Mouse (Mus musculus) intestine, postnatal 0 days (tissue): ENCODE results near the gene Tmem97. TPM values are rescaled to one million over a fixed set of nuclear protein-coding genes. Genes with fewer than 3 reads are reported as not detected.

ENCODE experiments used
- ATAC-seq: fragments of 200-750 bp; cut with Nextera tagmentation; 2 replicates; pipeline ENCODE4 v1.8.0; 2017; ENCODE audit warnings: mild to moderate bottlenecking, moderate TSS enrichment, moderate library complexity
- H3K27ac ChIP-seq: fragments of 300-500 bp; sonication (generic); 2 replicates; pipeline ENCODE4 v1.5.1; 2014; ENCODE audit warnings: mild to moderate bottlenecking, low read depth, low read length, moderate library complexity
- H3K27me3 ChIP-seq: fragments of 300-500 bp; sonication (generic); replicated peaks from 2 replicates; pipeline ENCODE4 v1.6.1; 2014; ENCODE audit warnings: low read length, mixed read lengths; ENCODE audit not compliant: control insufficient read depth, insufficient read depth
- H3K36me3 ChIP-seq: fragments of 300-500 bp; sonication (generic); 2 replicates; pipeline ENCODE4 v1.6.1; 2014; ENCODE audit warnings: mild to moderate bottlenecking, moderate library complexity; ENCODE audit not compliant: control insufficient read depth, insufficient read depth
- H3K4me1 ChIP-seq: fragments of 300-500 bp; sonication (generic); replicated peaks from 2 replicates; pipeline ENCODE4 v1.6.1; 2014; ENCODE audit warnings: antibody characterized with exemption, low read length, mixed read lengths; ENCODE audit not compliant: control insufficient read depth, insufficient read depth
- H3K4me2 ChIP-seq: fragments of 300-500 bp; sonication (generic); replicated peaks from 2 replicates; pipeline ENCODE4 v1.6.1; 2014; ENCODE audit warnings: low read depth, mild to moderate bottlenecking, moderate library complexity
- H3K4me3 ChIP-seq: fragments of 300-500 bp; sonication (generic); 2 replicates; pipeline ENCODE4 v1.5.1; 2014; ENCODE audit warnings: low read depth, low read length
- H3K9ac ChIP-seq: fragments of 300-500 bp; sonication (generic); 2 replicates; pipeline ENCODE4 v1.6.1; 2014; ENCODE audit warnings: mild to moderate bottlenecking, low read depth, low read length
- H3K9me3 ChIP-seq: fragments of 300-500 bp; sonication (generic); 2 replicates; pipeline ENCODE4 v1.6.1; 2016; ENCODE audit warnings: mixed run types; ENCODE audit not compliant: control insufficient read depth
- CTCF ChIP-seq: sonication (generic); IDR thresholded peaks from 2 replicates; pipeline ENCODE4 v1.5.1; 2016; ENCODE audit warnings: low read depth, mild to moderate bottlenecking, control low read depth, antibody characterized with exemption, moderate library complexity
- WGBS: fragments of 180-500 bp; shearing (Covaris S2); extraction: QIAGEN DNeasy Blood & Tissue Kit; methylation state at CpG from one replicate; pipeline ENCODE4 v1.1.7; 2014; 5-methylcytosine and 5-hydroxymethylcytosine counted together
- polyA plus RNA-seq: library from polyadenylated mRNA; unstranded; fragments of >200 nt; fragmentation: Nextera tagmentation; extraction: Ambion mirVana; gene quantifications from 2 replicates; pipeline ENCODE4 v1.2.1, GENCODE M21; 2015

Gene Tmem97
- polyA plus RNA-seq, 1 experiment from 2014 or later, result 83.9 TPM

- no peaks in the 10 kb centered on the region for H3K27me3 ChIP-seq
- no peak overlapping the region for H3K27ac ChIP-seq
- H3K4me2 ChIP-seq, result no peak overlapping the region
- H3K9ac ChIP-seq, result no peak overlapping the region
- H3K4me1 ChIP-seq, result no peaks in the 10 kb centered on the region
- H3K4me3 ChIP-seq, result no peak overlapping the region
- no peak for TF ChIP-seq CTCF
- WGBS, result 84% methylated on average over 3 of the region's 3 CpGs
- H3K9me3 ChIP-seq, result no peaks in the 10 kb centered on the region
- peaks cover 86% of the 10 kb centered on the region for H3K36me3 ChIP-seq
- ATAC-seq, result no peak
These were observed 28.7 kb downstream of the Tmem97 start for GRCm38 (mm10) chr11:78521880-78522279.

GRCm38 (mm10) chr11:78518931-78519330 is 31.6 kb downstream of the Tmem97 start:
- Histone ChIP-seq H3K4me1 (no peaks in the 10 kb centered on the region), H3K9me3 (no peaks in the 10 kb centered on the region), H3K4me3 (no peak overlapping the region), H3K9ac (no peak overlapping the region), H3K4me2 (no peak overlapping the region), H3K36me3 (peaks cover 82% of the 10 kb centered on the region), H3K27me3 (no peaks in the 10 kb centered on the region), H3K27ac (no peak overlapping the region)
- WGBS, result 86% methylated on average over 10 of the region's 10 CpGs
- TF ChIP-seq CTCF, result no peak
- ATAC-seq, result no peak

- Histone ChIP-seq H3K4me1 (peaks cover 6% of the 10 kb centered on the region), H3K4me2 (no peak overlapping the region), H3K27ac (no peak overlapping the region), H3K9me3 (no peaks in the 10 kb centered on the region), H3K4me3 (no peak overlapping the region), H3K36me3 (peaks cover 56% of the 10 kb centered on the region), H3K27me3 (no peaks in the 10 kb centered on the region), H3K9ac (no peak overlapping the region)
- WGBS, result 64% methylated on average over 2 of the region's 2 CpGs
- TF ChIP-seq CTCF, result peak; percentile 61
- ATAC-seq, result no peak
These were observed 34.8 kb downstream of the Tmem97 start for GRCm38 (mm10) chr11:78515549-78516325.

- ATAC-seq, result no peak
- Histone ChIP-seq H3K9me3 (no peaks in the 10 kb centered on the region), H3K4me2 (peak overlapping the region; percentile 87), H3K27ac (no peak overlapping the region), H3K27me3 (no peaks in the 10 kb centered on the region), H3K4me3 (0 out of 2 replicates have a peak overlapping the region, but pooled peaks have one; percentile 83), H3K36me3 (peaks cover 45% of the 10 kb centered on the region), H3K4me1 (peaks cover 6% of the 10 kb centered on the region), H3K9ac (0 out of 2 replicates have a peak overlapping the region, but pooled peaks have one; percentile 22)
- 67% methylated on average over 3 of the region's 3 CpGs for WGBS
- TF ChIP-seq CTCF, result no peak
These were observed 37.3 kb downstream of the Tmem97 start for GRCm38 (mm10) chr11:78513106-78513790.

- 1% methylated on average over 64 of the region's 67 CpGs for WGBS
- no peak for TF ChIP-seq CTCF
- H3K4me1 ChIP-seq, result peaks cover 6% of the 10 kb centered on the region
- ATAC-seq, result peak; percentile 93
- H3K9ac ChIP-seq, result peak within 1 kb of the TSS; percentile 94
- H3K36me3 ChIP-seq, result peaks cover 46% of the 10 kb centered on the region
- H3K27me3 ChIP-seq, result no peaks in the 10 kb centered on the region
- no peaks in the 10 kb centered on the region for H3K9me3 ChIP-seq
- H3K4me2 ChIP-seq, result peak within 1 kb of the TSS; percentile 87
- peak within 1 kb of the TSS; percentile 62 for H3K27ac ChIP-seq
- peak within 1 kb of the TSS; percentile 83 for H3K4me3 ChIP-seq
These were observed 38.3 kb downstream of the Tmem97 start, which contains the start of the genes Tmem199 and Poldip2 for GRCm38 (mm10) chr11:78512025-78512957. TSS of gene Tmem199 (minus strand) at chr11:78512172. TSS of gene Poldip2 (plus strand) at chr11:78512193.
